Mouse (Mus musculus): ENCODE data around the gene Klrb1a. TPM values are rescaled to one million over a fixed set of nuclear protein-coding genes. Genes with fewer than 3 reads are reported as not detected.
"Not testable (repeated sequence)": the region's sequence is repeated elsewhere in the genome, so short reads cannot be mapped to it uniquely, and the experiment has no call there.

The Klrb1a gene
- total and polyA plus RNA-seq, 3 experiments: not detected

- Histone ChIP-seq H3K9ac (ENCODE audit: insufficient read depth, low read depth) (no peak overlapping the region), H3K27ac (ENCODE audit: insufficient read depth, low read depth) (no peak overlapping the region), H3K9me3 (replicated peaks; ENCODE audit: low read length) (no peaks in the 10 kb centered on the region), H3K4me1 (ENCODE audit: control insufficient read depth in 1 of 2, insufficient read depth in 2 of 2) (peaks cover 0 to 11% of the 10 kb centered on the region in 2 experiments; a peak in 2 of 4 replicates), H3K27me3 (replicated peaks) (no peaks in the 10 kb centered on the region), H3K36me3 (replicated peaks in 1 of 2; ENCODE audit: control insufficient read depth in 1 of 2, insufficient read depth in 1 of 2, low read length in 1 of 2) (no peaks in the 10 kb centered on the region), H3K4me3 (replicated peaks in 1 of 3; ENCODE audit: low read depth in 2 of 3, low read length in 2 of 3, poor library complexity in 1 of 3) (no peak overlapping the region), H3K4me2 (ENCODE audit: insufficient read depth, low read depth, poor library complexity, severe bottlenecking) (no peak overlapping the region), H3K79me2 (replicated peaks; ENCODE audit: control insufficient read depth, extremely low read depth, insufficient read depth, poor library complexity, severe bottlenecking) (no peaks in the 10 kb centered on the region)
- no peak for TF ChIP-seq CTCF (conservative IDR thresholded peaks at IDR 0.05 in 1 of 2, IDR thresholded peaks at IDR 0.05 in 1 of 2; ENCODE audit: low read depth in 2 of 2, low read length in 2 of 2)
- no peak for TF ChIP-seq EP300 (IDR thresholded peaks at IDR 0.05; ENCODE audit: low read length)
- no peak for TF ChIP-seq RCOR1 (conservative IDR thresholded peaks at IDR 0.05; ENCODE audit: low read depth, low read length)
- no peak for TF ChIP-seq PAX5 (IDR thresholded peaks at IDR 0.05; ENCODE audit: low read length)
- TF ChIP-seq ZNF384 (IDR thresholded peaks at IDR 0.05; ENCODE audit: low read depth, low read length): no peak
- TF ChIP-seq BHLHE40 (IDR thresholded peaks at IDR 0.05; ENCODE audit: low read depth, low read length): no peak
- no peak for TF ChIP-seq UBTF (IDR thresholded peaks at IDR 0.05; ENCODE audit: low read depth, low read length)
- TF ChIP-seq MAZ (IDR thresholded peaks at IDR 0.05; ENCODE audit: low read depth, low read length): no peak
- no peak for TF ChIP-seq ETS1 (conservative IDR thresholded peaks at IDR 0.05; ENCODE audit: low read depth, low read length)
- DNase-seq (ENCODE audit: extremely low read depth): no peak
- dilution Hi-C loops (cut with MboI; ENCODE audit: extremely low pct_ligation_motif_present, extremely low pct_unique_long_range_greater_than_20kb, low sequenced_read_pairs) (no loop called here), in situ Hi-C loops (cut with MboI; ENCODE audit: low pct_ligation_motif_present, low pct_unique_long_range_greater_than_20kb, low sequenced_read_pairs) (no loop called here)
Observed at GRCm38 (mm10) chr6:128650187-128650586, 26.9 kb upstream of the Klrb1a start.

GRCm38 (mm10) chr6:128649681-128650080 lies 26.3 kb upstream of the Klrb1a start:
- no peak for DNase-seq (ENCODE audit: extremely low read depth)
- Histone ChIP-seq H3K4me2 (ENCODE audit: insufficient read depth, low read depth, poor library complexity, severe bottlenecking) (no peak overlapping the region), H3K9ac (ENCODE audit: insufficient read depth, low read depth) (no peak overlapping the region), H3K36me3 (replicated peaks in 1 of 2; ENCODE audit: control insufficient read depth in 1 of 2, insufficient read depth in 1 of 2, low read length in 1 of 2) (no peaks in the 10 kb centered on the region), H3K27ac (ENCODE audit: insufficient read depth, low read depth) (no peak overlapping the region), H3K4me1 (ENCODE audit: control insufficient read depth in 1 of 2, insufficient read depth in 2 of 2) (peaks cover 0 to 11% of the 10 kb centered on the region in 2 experiments; a peak in 2 of 4 replicates), H3K9me3 (replicated peaks; ENCODE audit: low read length) (no peaks in the 10 kb centered on the region), H3K79me2 (replicated peaks; ENCODE audit: control insufficient read depth, extremely low read depth, insufficient read depth, poor library complexity, severe bottlenecking) (no peaks in the 10 kb centered on the region), H3K4me3 (replicated peaks in 1 of 3; ENCODE audit: low read depth in 2 of 3, low read length in 2 of 3, poor library complexity in 1 of 3) (no peak overlapping the region), H3K27me3 (replicated peaks) (no peaks in the 10 kb centered on the region)
- in situ Hi-C loops (cut with MboI; ENCODE audit: low pct_ligation_motif_present, low pct_unique_long_range_greater_than_20kb, low sequenced_read_pairs) (no loop called here), dilution Hi-C loops (cut with MboI; ENCODE audit: extremely low pct_ligation_motif_present, extremely low pct_unique_long_range_greater_than_20kb, low sequenced_read_pairs) (no loop called here)
- TF ChIP-seq SIN3A (IDR thresholded peaks at IDR 0.05; ENCODE audit: low read length) (no peak), RAD21 (IDR thresholded peaks at IDR 0.05; ENCODE audit: low read depth, low read length) (no peak), PAX5 (IDR thresholded peaks at IDR 0.05; ENCODE audit: low read length) (no peak), MAFK (IDR thresholded peaks at IDR 0.05; ENCODE audit: insufficient replicate concordance, low read length) (no peak), JUN (IDR thresholded peaks at IDR 0.05; ENCODE audit: insufficient read depth, low read depth, low read length) (no peak), TCF12 (IDR thresholded peaks at IDR 0.05; ENCODE audit: low read depth, low read length) (no peak)

GRCm38 (mm10) chr6:128645708-128646107 lies 22.4 kb upstream of the Klrb1a start:
- H3K4me2 ChIP-seq (ENCODE audit: insufficient read depth, low read depth, poor library complexity, severe bottlenecking); H3K9ac ChIP-seq (ENCODE audit: insufficient read depth, low read depth); H3K4me3 ChIP-seq (replicated peaks in 1 of 3; ENCODE audit: low read depth in 2 of 3, low read length in 2 of 3, poor library complexity in 1 of 3); H3K36me3 ChIP-seq (replicated peaks in 1 of 2; ENCODE audit: control insufficient read depth in 1 of 2, insufficient read depth in 1 of 2, low read length in 1 of 2); H3K27ac ChIP-seq (ENCODE audit: insufficient read depth, low read depth); H3K27me3 ChIP-seq (replicated peaks); DNase-seq (ENCODE audit: extremely low read depth); H3K79me2 ChIP-seq (replicated peaks; ENCODE audit: control insufficient read depth, extremely low read depth, insufficient read depth, poor library complexity, severe bottlenecking); H3K9me3 ChIP-seq (replicated peaks; ENCODE audit: low read length); dilution Hi-C loops (cut with MboI; ENCODE audit: extremely low pct_ligation_motif_present, extremely low pct_unique_long_range_greater_than_20kb, low sequenced_read_pairs); in situ Hi-C loops (cut with MboI; ENCODE audit: low pct_ligation_motif_present, low pct_unique_long_range_greater_than_20kb, low sequenced_read_pairs): not testable (repeated sequence)
- H3K4me1 ChIP-seq (ENCODE audit: control insufficient read depth in 1 of 2, insufficient read depth in 2 of 2): peaks cover 0 to 13% of the 10 kb centered on the region in 2 experiments; a peak in 2 of 4 replicates

GRCm38 (mm10) chr6:128644694-128645093 lies 21.4 kb upstream of the Klrb1a start:
- H3K4me3 ChIP-seq (replicated peaks in 1 of 3; ENCODE audit: low read depth in 2 of 3, low read length in 2 of 3, poor library complexity in 1 of 3); H3K79me2 ChIP-seq (replicated peaks; ENCODE audit: control insufficient read depth, extremely low read depth, insufficient read depth, poor library complexity, severe bottlenecking); H3K9me3 ChIP-seq (replicated peaks; ENCODE audit: low read length); in situ Hi-C loops (cut with MboI; ENCODE audit: low pct_ligation_motif_present, low pct_unique_long_range_greater_than_20kb, low sequenced_read_pairs); dilution Hi-C loops (cut with MboI; ENCODE audit: extremely low pct_ligation_motif_present, extremely low pct_unique_long_range_greater_than_20kb, low sequenced_read_pairs); DNase-seq (ENCODE audit: extremely low read depth); H3K9ac ChIP-seq (ENCODE audit: insufficient read depth, low read depth); H3K4me2 ChIP-seq (ENCODE audit: insufficient read depth, low read depth, poor library complexity, severe bottlenecking); H3K27ac ChIP-seq (ENCODE audit: insufficient read depth, low read depth); H3K36me3 ChIP-seq (replicated peaks in 1 of 2; ENCODE audit: control insufficient read depth in 1 of 2, insufficient read depth in 1 of 2, low read length in 1 of 2); H3K27me3 ChIP-seq (replicated peaks): not testable (repeated sequence)
- peaks cover 0 to 13% of the 10 kb centered on the region in 2 experiments; a peak in 2 of 4 replicates for H3K4me1 ChIP-seq (ENCODE audit: control insufficient read depth in 1 of 2, insufficient read depth in 2 of 2)

Measured in CH12.LX (cell line).